Mouse (Mus musculus) kidney, embryonic 15.5 days (tissue): Measurements from ENCODE around the gene Reep6. TPM values are rescaled to one million over a fixed set of nuclear protein-coding genes. Genes with fewer than 3 reads are reported as not detected.

Experiments
- ATAC-seq: fragments of 200-750 bp; cut with Nextera tagmentation; replicated peaks from 2 replicates; pipeline ENCODE4 v1.8.0; 2017; ENCODE audit warnings: moderate TSS enrichment; ENCODE audit not compliant: low FRiP score
- H3K27ac ChIP-seq: fragments of 300-500 bp; sonication (generic); 2 replicates; pipeline ENCODE4 v1.5.1; 2015; ENCODE audit warnings: mild to moderate bottlenecking, inconsistent platforms
- H3K27me3 ChIP-seq: fragments of 300-500 bp; sonication (generic); 2 replicates; pipeline ENCODE4 v1.6.1; 2015; ENCODE audit warnings: inconsistent platforms
- H3K36me3 ChIP-seq: fragments of 300-500 bp; sonication (generic); 2 replicates; pipeline ENCODE4 v1.6.1; 2015; ENCODE audit warnings: inconsistent platforms
- H3K4me1 ChIP-seq: fragments of 300-500 bp; sonication (generic); 2 replicates; pipeline ENCODE4 v1.6.1; 2015; ENCODE audit warnings: inconsistent platforms
- H3K4me2 ChIP-seq: fragments of 300-500 bp; sonication (generic); 2 replicates; pipeline ENCODE4 v1.6.1; 2015; ENCODE audit warnings: moderate library complexity, mild to moderate bottlenecking, inconsistent platforms
- H3K4me3 ChIP-seq: fragments of 300-500 bp; sonication (generic); replicated peaks from 2 replicates; pipeline ENCODE4 v1.5.1; 2015; ENCODE audit warnings: mild to moderate bottlenecking, inconsistent platforms
- H3K9ac ChIP-seq: fragments of 300-500 bp; sonication (generic); 2 replicates; pipeline ENCODE4 v1.6.1; 2015; ENCODE audit warnings: mild to moderate bottlenecking, inconsistent platforms
- H3K9me3 ChIP-seq: fragments of 300-500 bp; sonication (generic); replicated peaks from 2 replicates; pipeline ENCODE4 v1.6.1; 2016; ENCODE audit warnings: inconsistent platforms
- WGBS: fragments of 180-500 bp; shearing (Covaris S2); methylation state at CpG from one replicate; pipeline ENCODE4 v1.1.7; 2015; ENCODE audit warnings: mixed read lengths; 5-methylcytosine and 5-hydroxymethylcytosine counted together
- polyA plus RNA-seq: library from polyadenylated mRNA; unstranded; fragments of >200 nt; fragmentation: Nextera tagmentation; extraction: Ambion mirVana; gene quantifications from 2 replicates; pipeline ENCODE4 v1.2.1, GENCODE M21; 2015

Reep6 gene
- polyA plus RNA-seq, 1 experiment from 2014 or later, result 10.5 TPM

- no peak overlapping the region for H3K27ac ChIP-seq
- no peak for ATAC-seq
- H3K4me3 ChIP-seq, result peak overlapping the region; percentile 31
Measured at GRCm38 (mm10) chr10:80348981-80349380, 19.2 kb downstream of the Reep6 start.

GRCm38 (mm10) chr10:80350292-80350691 lies 20.5 kb downstream of the Reep6 start:
- Histone ChIP-seq H3K4me3 (no peak overlapping the region), H3K27me3 (peaks cover 100% of the 10 kb centered on the region), H3K9ac (no peak overlapping the region), H3K27ac (no peak overlapping the region), H3K4me2 (no peak overlapping the region), H3K36me3 (no peaks in the 10 kb centered on the region), H3K4me1 (peaks cover 34% of the 10 kb centered on the region), H3K9me3 (no peaks in the 10 kb centered on the region)
- 2% methylated on average over 7 of the region's 7 CpGs for WGBS
- ATAC-seq, result peak; percentile 87

More at GRCm38 (mm10) chr10:80348981-80349380, 19.2 kb downstream of the Reep6 start:
- 11% methylated on average over 26 of the region's 26 CpGs for WGBS
- H3K4me1 ChIP-seq, result peaks cover 45% of the 10 kb centered on the region
- H3K27me3 ChIP-seq, result peaks cover 100% of the 10 kb centered on the region
- H3K36me3 ChIP-seq, result no peaks in the 10 kb centered on the region
- no peaks in the 10 kb centered on the region for H3K9me3 ChIP-seq
- peak overlapping the region; percentile 55 for H3K4me2 ChIP-seq
- H3K9ac ChIP-seq, result no peak overlapping the region

GRCm38 (mm10) chr10:80351896-80352295 lies 22.1 kb downstream of the Reep6 start:
- no peak overlapping the region for H3K27ac ChIP-seq
- no peaks in the 10 kb centered on the region for H3K9me3 ChIP-seq
- H3K4me2 ChIP-seq, result no peak overlapping the region
- no peak for ATAC-seq
- no peak overlapping the region for H3K4me3 ChIP-seq
- peaks cover 100% of the 10 kb centered on the region for H3K27me3 ChIP-seq
- WGBS, result 28% methylated on average over 11 of the region's 11 CpGs
- peaks cover 48% of the 10 kb centered on the region for H3K4me1 ChIP-seq
- H3K36me3 ChIP-seq, result no peaks in the 10 kb centered on the region
- no peak overlapping the region for H3K9ac ChIP-seq

- Histone ChIP-seq H3K27ac (no peak overlapping the region), H3K4me3 (no peak overlapping the region), H3K27me3 (peaks cover 100% of the 10 kb centered on the region), H3K4me1 (peaks cover 51% of the 10 kb centered on the region), H3K9ac (no peak overlapping the region), H3K9me3 (no peaks in the 10 kb centered on the region), H3K4me2 (no peak overlapping the region), H3K36me3 (no peaks in the 10 kb centered on the region)
- WGBS, result 47% methylated on average over 8 of the region's 8 CpGs
- no peak for ATAC-seq
Measured at GRCm38 (mm10) chr10:80352727-80353126, 23.0 kb downstream of the Reep6 start.

DNA sequence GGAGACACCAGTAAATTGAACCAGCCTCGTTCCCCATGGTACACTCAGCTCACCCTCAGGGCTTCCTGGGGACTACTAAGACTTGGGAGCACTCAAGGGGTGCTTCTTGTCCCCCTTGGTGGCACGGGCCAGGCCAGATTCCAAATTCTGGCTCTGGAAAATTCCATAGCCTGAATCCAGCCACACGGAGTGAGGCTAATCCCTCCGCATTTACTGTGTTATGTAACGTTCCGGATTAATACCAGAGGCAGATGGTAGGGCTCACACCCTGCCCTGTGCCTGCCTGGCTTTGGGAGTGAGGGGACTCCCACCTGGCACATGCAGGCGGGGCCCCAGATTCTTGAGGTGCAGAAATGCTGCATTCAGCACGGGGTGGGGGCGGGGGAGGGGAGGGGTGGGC lies 25.7 kb downstream of the Reep6 start:
- 13% methylated on average over 9 of the region's 9 CpGs for WGBS
- no peak overlapping the region for H3K4me3 ChIP-seq
- no peak for ATAC-seq
- no peaks in the 10 kb centered on the region for H3K36me3 ChIP-seq
- peaks cover 100% of the 10 kb centered on the region for H3K27me3 ChIP-seq
- H3K27ac ChIP-seq, result no peak overlapping the region
- no peak overlapping the region for H3K9ac ChIP-seq
- no peaks in the 10 kb centered on the region for H3K9me3 ChIP-seq
- H3K4me1 ChIP-seq, result peaks cover 41% of the 10 kb centered on the region
- H3K4me2 ChIP-seq, result no peak overlapping the region

DNA sequence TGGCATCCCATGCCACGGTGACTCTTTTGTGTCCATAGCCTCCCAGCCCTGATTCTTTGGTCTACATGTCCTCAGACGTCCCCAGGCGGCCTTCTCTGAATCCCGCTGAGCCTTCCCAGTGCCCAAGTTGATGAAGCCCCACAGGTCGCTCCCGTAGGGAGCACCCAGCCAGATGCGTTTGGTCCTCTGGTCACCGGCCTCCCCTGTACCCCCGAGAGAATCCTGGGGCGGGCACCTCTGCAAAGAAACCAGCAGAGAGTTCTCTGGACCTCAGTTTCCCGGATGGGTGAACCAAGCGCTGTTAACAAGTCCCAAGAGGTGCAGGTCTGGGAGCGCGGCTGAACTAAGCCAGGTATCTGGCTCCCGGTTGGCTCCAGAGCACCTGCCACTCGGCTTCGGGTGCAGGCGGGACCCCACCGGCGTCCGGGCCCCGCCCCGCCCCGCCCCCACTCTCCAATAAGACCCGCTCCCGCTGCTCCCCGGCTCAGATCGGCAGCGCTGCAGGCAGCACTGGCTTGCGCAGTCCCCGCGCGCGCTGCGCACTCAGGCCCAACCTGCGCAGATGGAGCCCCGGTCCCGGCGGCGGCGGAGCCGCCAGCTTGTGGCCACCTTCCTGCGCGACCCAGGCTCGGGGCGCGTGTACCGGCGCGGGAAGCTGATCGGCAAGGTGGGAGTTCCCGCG lies 26.4 kb downstream of the Reep6 start, which contains the start of gene Plk5:
Gene Plk5 (plus strand): TSS at position 459 of the 682 bp plus-strand sequence.
- peaks cover 100% of the 10 kb centered on the region for H3K27me3 ChIP-seq
- no peak for ATAC-seq
- no peaks in the 10 kb centered on the region for H3K36me3 ChIP-seq
- peak within 1 kb of the TSS; percentile 65 for H3K4me2 ChIP-seq
- no peak within 1 kb of the TSS for H3K27ac ChIP-seq
- H3K9me3 ChIP-seq, result no peaks in the 10 kb centered on the region
- peak within 1 kb of the TSS; percentile 15 for H3K9ac ChIP-seq
- WGBS, result 2% methylated on average over 53 of the region's 53 CpGs
- H3K4me1 ChIP-seq, result peaks cover 41% of the 10 kb centered on the region
- peak within 1 kb of the TSS; percentile 37 for H3K4me3 ChIP-seq

- H3K9ac ChIP-seq, result peak overlapping the region; percentile 15
- H3K36me3 ChIP-seq, result no peaks in the 10 kb centered on the region
- no peak overlapping the region for H3K27ac ChIP-seq
- 1% methylated on average over 34 of the region's 34 CpGs for WGBS
- peak overlapping the region; percentile 65 for H3K4me2 ChIP-seq
- peak overlapping the region; percentile 37 for H3K4me3 ChIP-seq
- no peaks in the 10 kb centered on the region for H3K9me3 ChIP-seq
- H3K27me3 ChIP-seq, result peaks cover 94% of the 10 kb centered on the region
- H3K4me1 ChIP-seq, result peaks cover 41% of the 10 kb centered on the region
- ATAC-seq, result no peak
Measured at GRCm38 (mm10) chr10:80356737-80357136, 27.0 kb downstream of the Reep6 start.

DNA sequence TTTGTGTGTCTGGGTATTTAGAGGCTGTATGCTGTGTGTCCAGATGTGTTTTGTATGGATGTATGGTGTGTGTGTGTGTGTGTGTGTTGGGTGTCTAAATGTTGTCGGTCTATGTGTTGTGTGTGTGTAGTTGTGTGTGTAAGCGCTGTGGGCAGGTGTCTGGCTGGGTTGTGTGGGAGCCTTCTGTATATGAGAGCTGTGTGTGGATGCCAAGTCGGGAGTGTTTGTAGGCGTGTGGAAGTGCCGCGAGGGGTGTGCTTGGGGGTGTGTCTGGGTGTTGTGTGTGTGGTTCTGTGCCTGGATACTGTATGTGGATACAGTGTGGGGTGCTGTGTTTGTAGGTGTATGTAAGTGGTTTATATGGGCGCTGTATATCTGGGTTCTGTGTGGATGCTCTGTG lies 27.6 kb downstream of the Reep6 start:
- Histone ChIP-seq H3K36me3 (no peaks in the 10 kb centered on the region), H3K4me2 (peak overlapping the region; percentile 65), H3K9me3 (no peaks in the 10 kb centered on the region), H3K27me3 (peaks cover 88% of the 10 kb centered on the region), H3K9ac (no peak overlapping the region), H3K27ac (no peak overlapping the region), H3K4me3 (peak overlapping the region; percentile 37), H3K4me1 (peaks cover 41% of the 10 kb centered on the region)
- WGBS, result 26% methylated on average over 7 of the region's 7 CpGs
- no peak for ATAC-seq

DNA sequence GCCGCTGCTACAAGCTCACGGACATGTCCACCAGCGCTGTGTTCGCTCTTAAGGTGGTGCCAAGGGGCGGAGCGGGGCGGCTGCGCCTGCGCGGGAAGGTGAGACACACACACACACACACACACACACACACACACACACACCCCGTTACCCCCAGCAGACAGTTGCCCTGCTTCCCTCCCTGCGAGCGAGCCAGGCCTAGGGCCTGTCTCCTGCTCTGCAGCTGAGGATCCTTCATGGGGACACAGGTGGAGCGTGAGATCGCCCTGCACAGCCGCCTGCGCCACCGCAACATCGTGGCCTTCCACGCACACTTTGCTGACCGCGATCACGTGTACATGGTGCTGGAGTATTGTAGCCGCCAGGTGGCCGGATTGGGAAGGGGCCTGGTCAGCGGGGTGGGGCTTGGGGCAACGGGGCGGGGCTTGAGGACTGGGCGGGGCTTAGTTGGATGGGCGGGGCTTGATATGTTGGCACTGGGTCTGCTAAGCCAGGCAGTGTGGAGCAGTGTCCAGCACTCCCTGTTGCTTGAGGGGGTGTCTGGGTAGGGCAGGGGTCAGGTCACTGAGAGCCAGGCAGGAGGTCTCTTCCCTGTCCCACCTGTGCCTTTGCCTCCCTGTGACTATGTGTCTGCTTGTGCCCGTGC lies 28.4 kb downstream of the Reep6 start:
- peak overlapping the region; percentile 61 for H3K4me2 ChIP-seq
- ATAC-seq, result peak; percentile 58
- peak overlapping the region; percentile 37 for H3K4me3 ChIP-seq
- 6% methylated on average over 31 of the region's 31 CpGs for WGBS
- H3K36me3 ChIP-seq, result no peaks in the 10 kb centered on the region
- peaks cover 35% of the 10 kb centered on the region for H3K4me1 ChIP-seq
- no peak overlapping the region for H3K9ac ChIP-seq
- H3K27ac ChIP-seq, result no peak overlapping the region
- peaks cover 86% of the 10 kb centered on the region for H3K27me3 ChIP-seq
- H3K9me3 ChIP-seq, result no peaks in the 10 kb centered on the region

DNA sequence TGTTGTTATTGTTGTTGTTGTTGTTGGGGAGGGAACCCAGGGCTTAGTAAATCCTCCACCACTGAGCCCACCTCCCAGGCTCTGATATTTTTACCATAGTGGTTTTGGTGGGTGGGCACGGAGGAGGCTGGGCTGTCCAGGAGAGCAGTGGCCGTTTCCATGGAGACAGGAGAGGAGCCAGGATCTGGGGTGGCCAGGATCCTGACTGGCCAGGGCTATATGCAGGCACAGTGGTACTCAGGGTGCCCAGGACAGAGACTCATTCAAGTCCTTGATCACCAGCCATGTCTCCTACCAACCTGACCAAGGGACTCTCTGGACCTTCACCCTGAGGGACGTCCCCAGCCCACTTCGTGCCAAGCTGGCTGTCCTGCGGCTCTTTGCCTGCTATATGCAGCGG lies 34.0 kb downstream of the Reep6 start:
- Histone ChIP-seq H3K9ac (no peak overlapping the region), H3K4me2 (no peak overlapping the region), H3K4me1 (peaks cover 8% of the 10 kb centered on the region; the same call in 1 of the 2 replicates), H3K27me3 (peaks cover 43% of the 10 kb centered on the region), H3K9me3 (0 out of 2 replicates have a peak, but pooled peaks cover 2% of the 10 kb centered on the region), H3K36me3 (no peaks in the 10 kb centered on the region), H3K4me3 (no peak overlapping the region), H3K27ac (no peak overlapping the region)
- ATAC-seq, result peak; percentile 38; the same call in 1 of the 2 replicates
- WGBS, result 36% methylated on average over 6 of the region's 6 CpGs

- peaks cover 23% of the 10 kb centered on the region for H3K27me3 ChIP-seq
- no peak overlapping the region for H3K27ac ChIP-seq
- no peak overlapping the region for H3K4me3 ChIP-seq
- 70% methylated on average over 6 of the region's 6 CpGs for WGBS
- H3K36me3 ChIP-seq, result no peaks in the 10 kb centered on the region
- H3K4me1 ChIP-seq, result peaks cover 8% of the 10 kb centered on the region; the same call in 1 of the 2 replicates
- H3K9me3 ChIP-seq, result 0 out of 2 replicates have a peak, but pooled peaks cover 3% of the 10 kb centered on the region
- no peak overlapping the region for H3K4me2 ChIP-seq
- H3K9ac ChIP-seq, result no peak overlapping the region
- ATAC-seq, result no peak
Measured at GRCm38 (mm10) chr10:80365736-80366135, 36.0 kb downstream of the Reep6 start.

- Histone ChIP-seq H3K9me3 (0 out of 2 replicates have a peak, but pooled peaks cover 3% of the 10 kb centered on the region), H3K4me2 (no peak overlapping the region), H3K4me1 (peaks cover 24% of the 10 kb centered on the region), H3K4me3 (no peak overlapping the region), H3K27me3 (peaks cover 15% of the 10 kb centered on the region), H3K27ac (no peak overlapping the region), H3K36me3 (no peaks in the 10 kb centered on the region), H3K9ac (no peak overlapping the region)
- WGBS, result 49% methylated on average over 5 of the region's 5 CpGs
- ATAC-seq, result no peak
Measured at GRCm38 (mm10) chr10:80367954-80368353, 38.2 kb downstream of the Reep6 start.
